Mouse (Mus musculus): ENCODE results near the gene Gm3106. TPM values are rescaled to one million over a fixed set of nuclear protein-coding genes. Genes with fewer than 3 reads are reported as not detected.
"Not testable (repeated sequence)": the region's sequence is repeated elsewhere in the genome, so short reads cannot be mapped to it uniquely, and the experiment has no call there.

The Gm3106 gene
- not detected in 2 replicates for polyA plus RNA-seq (2015; fragmentation: Nextera tagmentation; extraction: Ambion mirVana)

DNA sequence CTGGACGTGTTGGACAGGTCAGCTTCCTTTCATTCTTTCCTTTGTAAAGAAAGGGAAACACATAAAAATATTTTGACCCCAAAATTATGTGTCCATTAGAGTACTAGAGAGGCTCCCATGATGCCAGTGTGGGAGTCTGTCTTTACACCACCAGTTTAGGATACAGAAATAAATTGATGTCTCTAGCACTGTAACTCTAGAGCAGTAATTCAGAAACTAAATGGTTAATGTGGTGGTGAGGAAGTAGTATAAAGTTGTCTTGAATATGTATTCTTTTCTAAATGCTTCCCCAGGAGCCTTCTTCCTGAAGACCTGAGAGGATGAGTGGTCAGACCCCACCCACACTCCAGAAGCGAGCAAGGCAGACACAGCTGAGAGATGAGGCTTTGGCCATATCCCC is at the start of gene Gm3106:
Gm3106 (plus strand) TSS at position 301 of the 400 bp plus-strand sequence.
- not testable (repeated sequence) for H3K27ac ChIP-seq (ENCODE audit: low read length); H3K9me3 ChIP-seq (ENCODE audit: low read length); H3K36me3 ChIP-seq (ENCODE audit: insufficient read depth, low read length); H3K4me2 ChIP-seq (replicated peaks; ENCODE audit: low read depth, low read length); H3K4me1 ChIP-seq (ENCODE audit: insufficient read depth, low read length); H3K27me3 ChIP-seq (ENCODE audit: insufficient read depth, low read length); ATAC-seq (ENCODE audit: low FRiP score, low TSS enrichment); H3K4me3 ChIP-seq (ENCODE audit: low read length); H3K9ac ChIP-seq (replicated peaks; ENCODE audit: low read length)
- no CpG with 5 or more reads among the region's 2 CpGs for WGBS

Other genes starting within 250 kb of the Gm3106 start
- not detected in 2 replicates for gene BC061212, start 147.5 kb upstream of the Gm3106 start, polyA plus RNA-seq (2015; fragmentation: Nextera tagmentation; extraction: Ambion mirVana)
- gene Gm6351, start 141.6 kb upstream of the Gm3106 start, polyA plus RNA-seq (2015; fragmentation: Nextera tagmentation; extraction: Ambion mirVana), result not detected in 2 replicates
- gene A430089I19Rik, start 88.8 kb downstream of the Gm3106 start, polyA plus RNA-seq (2015; fragmentation: Nextera tagmentation; extraction: Ambion mirVana), result not detected in 2 replicates
- gene Gm6502, start 96.4 kb downstream of the Gm3106 start, polyA plus RNA-seq (2015; fragmentation: Nextera tagmentation; extraction: Ambion mirVana), result not detected in 2 replicates
- not detected in 2 replicates for gene AA792892, start 121.7 kb downstream of the Gm3106 start, polyA plus RNA-seq (2015; fragmentation: Nextera tagmentation; extraction: Ambion mirVana)
- gene Gm7682, start 227.8 kb downstream of the Gm3106 start, polyA plus RNA-seq (2015; fragmentation: Nextera tagmentation; extraction: Ambion mirVana), result not detected in 2 replicates

Data from kidney, embryonic 16.5 days (tissue).